Mouse (Mus musculus) cortical plate, adult 2 months (tissue): ENCODE measurements around the gene Pemt.

Experiments used
- CTCF ChIP-seq: fragments of 200-500 bp; IDR thresholded peaks from 2 replicates; pipeline ENCODE4 v1.5.1; 2011; ENCODE audit warnings: mild to moderate bottlenecking, control low read depth, low read length; ENCODE audit not compliant: insufficient read depth; ENCODE audit errors: extremely low read depth
- POLR2A ChIP-seq: fragments of 200-500 bp; IDR thresholded peaks from 2 replicates; pipeline ENCODE4 v1.6.1; 2011; ENCODE audit warnings: mild to moderate bottlenecking, low read length, control low read depth; ENCODE audit not compliant: insufficient read depth; ENCODE audit errors: extremely low read depth

DNA sequence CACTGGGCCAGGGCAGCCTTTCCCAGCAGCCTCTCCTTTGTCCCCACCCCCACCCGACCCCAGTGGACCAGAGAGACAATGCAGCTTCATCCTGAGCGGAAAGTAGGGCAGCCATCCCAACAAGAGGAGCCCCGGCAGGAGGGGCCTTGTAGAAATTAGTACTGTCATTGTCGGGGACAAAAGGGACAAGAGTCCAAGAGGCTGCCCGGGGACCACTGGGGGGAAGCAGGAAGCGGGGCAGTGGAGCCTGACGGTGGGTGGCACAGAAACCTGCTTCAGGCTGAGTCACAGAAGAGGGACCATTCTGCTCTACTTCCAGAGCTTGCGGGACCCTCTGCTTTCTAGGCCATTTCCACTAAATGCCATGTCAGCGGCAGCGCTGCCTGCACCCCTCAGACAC, 71.0 kb downstream of the Pemt start:
- no peak for TF ChIP-seq CTCF
- no peak for TF ChIP-seq POLR2A
